Mouse (Mus musculus) midbrain, embryonic 11.5 days (tissue): ENCODE measurements around the gene Fam198a. TPM values are rescaled to one million over a fixed set of nuclear protein-coding genes. Genes with fewer than 3 reads are reported as not detected.

ENCODE experiments used
- ATAC-seq: fragments of 200-750 bp; cut with Nextera tagmentation; 2 replicates; pipeline ENCODE4 v1.8.0; 2017; ENCODE audit warnings: moderate TSS enrichment, moderate library complexity; ENCODE audit not compliant: low FRiP score
- DNase-seq: peaks from one replicate; pipeline ENCODE4 v3.0.0; 2015; ENCODE audit warnings: low spot score; ENCODE audit errors: missing footprints
- H3K27ac ChIP-seq: fragments of 300-500 bp; sonication (generic); 2 replicates; pipeline ENCODE4 v1.5.1; 2014; ENCODE audit warnings: low read depth, low read length
- H3K27me3 ChIP-seq: fragments of 300-500 bp; sonication (generic); 2 replicates; pipeline ENCODE4 v1.6.1; 2014; ENCODE audit warnings: mild to moderate bottlenecking, low read length, moderate library complexity, mixed read lengths; ENCODE audit not compliant: control insufficient read depth, insufficient read depth
- H3K36me3 ChIP-seq: fragments of 300-500 bp; sonication (generic); 2 replicates; pipeline ENCODE4 v1.6.1; 2014; ENCODE audit warnings: mild to moderate bottlenecking, low read length, moderate library complexity, mixed read lengths; ENCODE audit not compliant: control insufficient read depth, insufficient read depth
- H3K4me1 ChIP-seq: fragments of 300-500 bp; sonication (generic); 2 replicates; pipeline ENCODE4 v1.6.1; 2014; ENCODE audit warnings: low read length; ENCODE audit not compliant: control insufficient read depth, insufficient read depth
- H3K4me2 ChIP-seq: fragments of 300-500 bp; sonication (generic); 2 replicates; pipeline ENCODE4 v1.6.1; 2014; ENCODE audit warnings: mild to moderate bottlenecking, moderate library complexity
- H3K4me3 ChIP-seq: fragments of 300-500 bp; sonication (generic); 2 replicates; pipeline ENCODE4 v1.5.1; 2014; ENCODE audit warnings: low read depth, low read length
- H3K9ac ChIP-seq: fragments of 300-500 bp; sonication (generic); 2 replicates; pipeline ENCODE4 v1.6.1; 2014; ENCODE audit warnings: low read length
- H3K9me3 ChIP-seq: fragments of 300-500 bp; sonication (generic); 2 replicates; pipeline ENCODE4 v1.6.1; 2016; ENCODE audit warnings: low read length; ENCODE audit not compliant: control insufficient read depth
- WGBS: fragments of 180-500 bp; shearing (Covaris S2); extraction: QIAGEN DNeasy Blood & Tissue Kit; methylation state at CpG from one replicate; pipeline ENCODE4 v1.1.7; 2014; 5-methylcytosine and 5-hydroxymethylcytosine counted together
- polyA plus RNA-seq: library from polyadenylated mRNA; unstranded; fragments of >200 nt; fragmentation: Nextera tagmentation; extraction: Ambion mirVana; gene quantifications from 2 replicates; pipeline ENCODE4 v1.2.1, GENCODE M21; 2014

Gene Fam198a
- polyA plus RNA-seq, 1 experiment from 2014 or later = 0.52 TPM

DNA sequence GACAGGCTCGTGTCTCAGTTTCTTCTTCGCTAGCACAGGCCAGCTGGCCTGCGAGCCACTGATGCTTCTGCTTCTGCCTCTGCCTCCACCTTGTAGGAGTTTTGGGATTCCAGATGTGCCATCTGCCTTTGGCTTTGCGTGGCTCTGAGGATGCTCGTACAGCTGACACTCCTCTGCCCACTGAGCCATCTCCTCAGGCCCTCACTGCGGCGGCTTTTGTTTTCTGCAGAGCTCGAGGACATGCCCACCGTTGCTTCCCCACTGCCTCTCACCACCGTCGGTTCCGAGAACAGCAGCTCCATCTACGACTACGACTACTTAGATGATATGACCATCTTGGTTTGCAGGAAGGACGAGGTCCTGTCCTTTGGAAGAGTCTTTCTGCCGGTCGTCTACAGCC, 42.5 kb upstream of the Fam198a start:
- ATAC-seq = no peak
- no peaks in the 10 kb centered on the region for H3K27me3 ChIP-seq
- H3K4me2 ChIP-seq = no peak overlapping the region
- no peaks in the 10 kb centered on the region for H3K9me3 ChIP-seq
- H3K4me1 ChIP-seq = no peaks in the 10 kb centered on the region
- H3K4me3 ChIP-seq = no peak overlapping the region
- no peaks in the 10 kb centered on the region for H3K36me3 ChIP-seq
- no peak for DNase-seq
- WGBS = 90% methylated on average over 17 of the region's 17 CpGs
- no peak overlapping the region for H3K27ac ChIP-seq
- H3K9ac ChIP-seq = no peak overlapping the region

DNA sequence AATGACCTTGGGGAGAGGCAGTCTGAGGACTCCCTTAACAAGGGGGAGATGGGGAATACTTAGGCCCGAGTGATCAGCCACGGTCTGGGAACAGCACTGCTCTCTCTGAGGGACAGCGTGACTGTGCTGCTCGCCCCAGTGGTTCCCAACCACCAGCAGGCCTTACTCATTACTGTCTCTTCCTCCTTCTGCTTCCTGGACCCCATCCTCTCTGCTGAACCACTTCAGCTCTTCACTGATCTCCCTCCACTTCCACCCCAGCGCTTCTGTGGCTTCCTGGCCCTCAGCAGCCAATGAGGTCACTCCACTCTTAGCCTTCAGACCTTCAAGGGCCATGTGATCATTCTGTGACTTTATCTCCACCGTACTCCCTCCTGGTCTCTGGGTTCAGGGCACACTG, 41.2 kb upstream of the Fam198a start:
- Histone ChIP-seq H3K27ac (no peak overlapping the region), H3K4me1 (no peaks in the 10 kb centered on the region), H3K4me2 (no peak overlapping the region), H3K27me3 (no peaks in the 10 kb centered on the region), H3K4me3 (no peak overlapping the region), H3K9ac (no peak overlapping the region), H3K9me3 (no peaks in the 10 kb centered on the region), H3K36me3 (no peaks in the 10 kb centered on the region)
- ATAC-seq (no peak), DNase-seq (no peak)
- 81% methylated on average over 6 of the region's 6 CpGs for WGBS

DNA sequence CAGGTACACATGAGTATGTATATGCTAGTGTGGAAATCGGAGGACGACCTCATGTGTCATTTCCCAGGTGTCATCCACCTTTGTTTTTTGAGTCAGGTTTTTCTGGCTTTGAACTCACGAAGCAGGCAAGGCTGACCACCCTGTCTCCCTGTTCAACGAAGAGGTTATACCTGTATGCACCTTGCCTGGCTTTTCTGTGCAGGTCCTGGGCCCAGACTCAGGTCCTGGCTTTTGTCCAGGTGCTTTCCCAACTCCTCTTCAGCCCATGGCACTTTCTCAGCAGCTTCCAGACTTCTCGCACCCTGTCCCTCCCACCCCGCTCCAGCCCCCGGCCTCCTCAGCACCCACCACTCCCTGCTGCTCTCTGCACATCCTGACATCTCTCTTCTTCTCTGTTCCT, 39.6 kb upstream of the Fam198a start:
- ATAC-seq = no peak
- WGBS = 91% methylated on average over 7 of the region's 7 CpGs

DNA sequence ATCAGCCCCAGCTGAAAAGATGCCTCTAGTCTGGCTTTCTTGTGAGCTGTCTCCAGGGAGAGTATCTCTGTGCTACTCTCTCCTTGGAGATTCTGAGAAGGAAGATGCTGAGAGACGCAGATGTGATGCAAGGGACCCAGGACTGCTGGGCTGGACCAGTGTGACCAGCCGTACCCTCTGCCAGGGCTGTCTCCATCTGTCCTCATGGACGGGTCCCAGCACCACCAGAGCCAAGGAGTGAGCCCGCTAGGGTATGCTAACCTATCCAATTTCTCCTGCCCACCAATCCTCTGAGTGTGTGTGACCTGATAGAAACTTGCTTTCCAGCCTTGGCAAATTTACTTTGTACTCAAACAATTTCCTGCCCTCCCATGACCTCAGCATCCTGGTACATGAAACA, 38.0 kb upstream of the Fam198a start:
- Histone ChIP-seq H3K27ac (no peak overlapping the region), H3K9ac (no peak overlapping the region), H3K9me3 (no peaks in the 10 kb centered on the region), H3K36me3 (no peaks in the 10 kb centered on the region), H3K4me1 (no peaks in the 10 kb centered on the region), H3K4me2 (no peak overlapping the region), H3K27me3 (no peaks in the 10 kb centered on the region), H3K4me3 (no peak overlapping the region)
- ATAC-seq (no peak), DNase-seq (no peak)
- WGBS = 89% methylated on average over 4 of the region's 4 CpGs

More for the DNA sequence above, 39.6 kb upstream of the Fam198a start:
- Histone ChIP-seq H3K27me3 (no peaks in the 10 kb centered on the region), H3K9me3 (no peaks in the 10 kb centered on the region), H3K4me2 (no peak overlapping the region), H3K9ac (no peak overlapping the region), H3K4me1 (no peaks in the 10 kb centered on the region), H3K36me3 (no peaks in the 10 kb centered on the region), H3K27ac (no peak overlapping the region), H3K4me3 (no peak overlapping the region)
- no peak for DNase-seq

DNA sequence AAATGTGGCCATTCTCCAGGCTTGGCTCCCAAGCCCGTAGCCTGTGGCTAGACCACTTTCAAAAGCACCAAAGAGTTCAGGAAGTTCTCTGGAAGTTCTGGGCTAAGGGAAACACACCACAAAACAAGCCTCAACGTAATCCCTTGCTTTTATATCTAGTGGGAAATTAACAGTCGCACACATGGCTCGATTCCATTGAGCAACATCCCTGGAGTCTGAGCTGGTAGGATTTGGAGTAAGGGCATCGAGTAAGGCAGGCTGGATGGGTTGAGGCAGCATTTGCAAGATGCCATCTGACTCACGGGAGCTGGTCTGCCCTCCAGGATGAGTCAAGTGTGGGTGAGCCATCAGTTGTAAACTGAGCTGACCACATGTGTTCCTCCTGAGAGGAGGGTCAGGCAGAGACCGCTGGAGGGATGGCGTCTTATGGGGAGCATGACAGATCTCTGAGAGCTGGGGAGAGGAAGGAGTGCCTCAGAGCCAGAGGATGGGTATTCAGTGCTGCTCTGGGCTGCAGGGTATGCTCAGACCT, 36.5 kb upstream of the Fam198a start:
- Histone ChIP-seq H3K9me3 (no peaks in the 10 kb centered on the region), H3K27ac (no peak overlapping the region), H3K36me3 (no peaks in the 10 kb centered on the region), H3K4me3 (no peak overlapping the region), H3K4me1 (no peaks in the 10 kb centered on the region), H3K4me2 (no peak overlapping the region), H3K9ac (no peak overlapping the region), H3K27me3 (no peaks in the 10 kb centered on the region)
- no peak for DNase-seq
- no peak for ATAC-seq
- 82% methylated on average over 8 of the region's 8 CpGs for WGBS

DNA sequence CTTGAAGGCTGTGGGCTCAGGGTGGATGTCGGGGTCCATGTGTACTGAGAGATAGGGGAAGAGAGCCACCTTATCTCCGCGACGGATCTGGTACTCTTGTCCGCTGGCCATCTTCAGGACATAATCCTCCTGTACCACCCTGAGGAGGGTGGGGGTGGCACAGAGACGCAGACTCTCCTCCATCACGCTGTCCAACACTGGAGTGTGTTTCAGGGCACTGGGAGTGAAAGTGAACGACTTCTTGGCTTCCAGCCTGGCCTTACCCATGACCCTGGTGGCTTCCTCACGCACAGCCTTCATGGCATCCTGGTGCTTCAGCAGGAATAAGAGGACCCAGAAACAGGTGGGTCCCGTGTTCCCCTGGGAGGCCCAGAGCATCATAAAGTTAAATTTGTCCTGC, 35.7 kb upstream of the Fam198a start:
- no peak overlapping the region for H3K4me3 ChIP-seq
- no peaks in the 10 kb centered on the region for H3K4me1 ChIP-seq
- no peaks in the 10 kb centered on the region for H3K27me3 ChIP-seq
- no peak overlapping the region for H3K9ac ChIP-seq
- H3K9me3 ChIP-seq = no peaks in the 10 kb centered on the region
- H3K4me2 ChIP-seq = no peak overlapping the region
- no peak for ATAC-seq
- H3K27ac ChIP-seq = no peak overlapping the region
- no peaks in the 10 kb centered on the region for H3K36me3 ChIP-seq
- WGBS = 87% methylated on average over 10 of the region's 10 CpGs
- no peak for DNase-seq

DNA sequence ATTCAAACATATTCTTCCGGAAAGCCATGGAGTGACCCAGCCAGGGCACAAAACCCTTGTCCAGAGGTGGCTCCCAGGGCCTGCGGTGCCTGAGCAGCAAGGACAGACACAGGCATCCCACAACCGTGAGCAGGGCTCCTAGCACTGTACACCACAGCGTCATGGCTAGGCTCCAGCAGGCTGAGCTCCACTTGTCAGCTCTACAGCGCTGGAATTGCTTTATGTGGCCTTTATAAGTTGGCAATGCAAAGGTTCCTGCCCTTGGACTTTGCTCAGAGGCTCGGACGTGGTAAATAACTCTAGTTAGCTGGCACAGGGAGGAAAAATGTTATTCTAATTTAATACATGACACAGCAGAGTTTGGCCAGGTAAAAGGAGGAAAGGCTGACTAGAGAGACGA, 34.7 kb upstream of the Fam198a start, which contains the start of gene Cyp8b1:
TSS of gene Cyp8b1 (minus strand) at position 204 of the 400 bp plus-strand sequence.
- Histone ChIP-seq H3K9me3 (no peaks in the 10 kb centered on the region), H3K27ac (no peak within 1 kb of the TSS), H3K4me2 (no peak within 1 kb of the TSS), H3K36me3 (no peaks in the 10 kb centered on the region), H3K27me3 (no peaks in the 10 kb centered on the region), H3K4me1 (no peaks in the 10 kb centered on the region), H3K9ac (no peak within 1 kb of the TSS), H3K4me3 (no peak within 1 kb of the TSS)
- no peak for DNase-seq
- no peak for ATAC-seq
- 84% methylated on average over 8 of the region's 8 CpGs for WGBS

DNA sequence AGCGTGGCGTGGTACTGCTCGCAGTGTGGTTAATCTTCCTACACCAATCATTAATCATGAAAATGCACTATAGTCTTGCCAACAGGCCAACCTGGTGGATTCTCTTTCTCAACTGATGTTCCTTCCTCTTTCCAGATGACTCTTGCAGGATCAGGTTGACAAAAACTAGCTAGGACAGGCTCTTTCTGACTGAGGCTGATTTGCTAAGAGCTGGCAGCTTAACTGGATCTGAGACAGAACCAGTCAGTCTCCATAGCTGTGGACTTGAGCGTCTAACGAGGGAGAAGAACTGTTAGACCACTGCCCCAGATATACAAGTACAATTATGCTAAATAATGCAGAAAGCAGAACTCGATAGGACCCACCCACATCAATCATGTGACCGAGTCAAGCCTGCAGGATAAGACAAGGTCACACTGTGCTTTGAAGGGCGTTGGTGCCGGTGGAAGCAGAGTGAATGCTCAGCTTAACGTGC, 31.7 kb upstream of the Fam198a start:
- ATAC-seq (no peak), DNase-seq (no peak)
- no peak overlapping the region for H3K9ac ChIP-seq
- H3K4me2 ChIP-seq = no peak overlapping the region
- no peaks in the 10 kb centered on the region for H3K9me3 ChIP-seq
- no peak overlapping the region for H3K27ac ChIP-seq
- H3K4me1 ChIP-seq = no peaks in the 10 kb centered on the region
- no peak overlapping the region for H3K4me3 ChIP-seq
- H3K36me3 ChIP-seq = no peaks in the 10 kb centered on the region
- no peaks in the 10 kb centered on the region for H3K27me3 ChIP-seq
- 85% methylated on average over 10 of the region's 10 CpGs for WGBS

DNA sequence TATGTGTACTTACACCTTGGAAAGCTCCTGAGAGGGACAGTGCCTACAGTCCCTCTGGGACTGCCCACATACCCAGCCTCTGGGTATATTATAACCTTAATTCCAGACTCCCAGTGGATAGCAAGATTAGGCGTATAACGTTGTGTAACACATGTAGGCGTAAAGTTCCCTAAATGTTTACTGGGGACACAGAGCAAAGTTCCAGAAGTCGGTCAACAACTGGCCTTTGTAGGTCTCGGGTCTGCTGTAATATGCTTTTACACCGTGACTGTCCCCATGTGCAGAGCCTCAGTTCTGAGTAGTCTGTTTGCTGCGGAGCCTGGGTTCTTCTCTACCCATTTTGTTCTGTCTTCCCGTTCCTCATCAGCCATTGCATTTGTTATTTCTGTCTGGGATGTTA, 27.3 kb upstream of the Fam198a start:
- WGBS = 91% methylated on average over 8 of the region's 8 CpGs
- no peak overlapping the region for H3K9ac ChIP-seq

More for the DNA sequence above, 27.3 kb upstream of the Fam198a start:
- H3K9me3 ChIP-seq = no peaks in the 10 kb centered on the region
- ATAC-seq = no peak
- no peak overlapping the region for H3K27ac ChIP-seq
- H3K4me1 ChIP-seq = no peaks in the 10 kb centered on the region
- no peak overlapping the region for H3K4me2 ChIP-seq
- H3K27me3 ChIP-seq = no peaks in the 10 kb centered on the region
- no peaks in the 10 kb centered on the region for H3K36me3 ChIP-seq
- no peak for DNase-seq
- no peak overlapping the region for H3K4me3 ChIP-seq
